Mouse (Mus musculus) hindbrain, embryonic 10.5 days (tissue): ENCODE data around the gene Lmln. TPM values are rescaled to one million over a fixed set of nuclear protein-coding genes. Genes with fewer than 3 reads are reported as not detected.

Experiments
- DNase-seq: peaks from one replicate; pipeline ENCODE4 v3.0.0-alpha.2; 2017; ENCODE audit warnings: low spot score
- H3K27ac ChIP-seq: fragments of 300-500 bp; sonication (generic); 2 replicates; pipeline ENCODE4 v1.5.1; 2016; ENCODE audit warnings: mild to moderate bottlenecking, moderate library complexity
- H3K27me3 ChIP-seq: fragments of 300-500 bp; sonication (generic); 2 replicates; pipeline ENCODE4 v1.6.1; 2016; ENCODE audit warnings: mild to moderate bottlenecking; ENCODE audit not compliant: poor library complexity, insufficient read depth, severe bottlenecking
- H3K36me3 ChIP-seq: fragments of 300-500 bp; sonication (generic); 2 replicates; pipeline ENCODE4 v1.6.1; 2016; ENCODE audit warnings: mild to moderate bottlenecking, moderate library complexity
- H3K4me1 ChIP-seq: fragments of 300-500 bp; sonication (generic); replicated peaks from 2 replicates; pipeline ENCODE4 v1.6.1; 2016; ENCODE audit warnings: mild to moderate bottlenecking
- H3K4me3 ChIP-seq: fragments of 300-500 bp; sonication (generic); 2 replicates; pipeline ENCODE4 v1.5.1; 2016; ENCODE audit warnings: mild to moderate bottlenecking, moderate library complexity
- H3K9me3 ChIP-seq: fragments of 300-500 bp; sonication (generic); 2 replicates; pipeline ENCODE4 v1.6.1; 2016; ENCODE audit warnings: mild to moderate bottlenecking, moderate library complexity
- WGBS: fragments of 180-500 bp; shearing (Covaris S2); methylation state at CpG from one replicate; pipeline ENCODE4 v1.1.7; 2016; 5-methylcytosine and 5-hydroxymethylcytosine counted together
- polyA plus RNA-seq: library from polyadenylated mRNA; unstranded; fragments of >200 nt; fragmentation: Nextera tagmentation; extraction: Ambion mirVana; gene quantifications from 2 replicates; pipeline ENCODE4 v1.2.1, GENCODE M21; 2016

The Lmln gene
- polyA plus RNA-seq, 1 experiment from 2014 or later: 4.7 TPM

DNA sequence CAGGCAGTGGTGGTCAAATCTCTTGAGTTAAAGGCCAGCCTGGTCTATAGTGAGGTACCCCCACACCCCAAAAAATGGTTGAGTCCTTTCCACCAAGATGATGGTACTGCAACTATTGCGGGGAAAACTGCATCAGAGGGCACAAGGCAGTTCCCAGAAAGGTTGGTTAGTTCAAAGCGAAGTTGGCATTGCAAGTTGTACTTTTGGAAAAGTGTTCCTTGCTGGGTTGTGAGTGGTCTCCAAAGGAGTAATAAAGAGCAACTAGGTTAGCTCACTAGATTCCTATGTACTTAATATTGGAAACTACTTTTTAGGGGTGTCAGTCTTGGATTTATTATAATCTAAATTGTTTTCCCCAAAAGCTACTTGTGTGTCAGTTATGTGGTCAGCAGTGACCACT lies 1.4 kb upstream of the Lmln start:
- Histone ChIP-seq H3K9me3 (no peaks in the 10 kb centered on the region), H3K27ac (no peak overlapping the region), H3K36me3 (peaks cover 38% of the 10 kb centered on the region), H3K4me3 (no peak overlapping the region), H3K4me1 (peaks cover 50% of the 10 kb centered on the region), H3K27me3 (no peaks in the 10 kb centered on the region)
- 68% methylated on average over 2 of the region's 2 CpGs for WGBS
- DNase-seq: no peak

DNA sequence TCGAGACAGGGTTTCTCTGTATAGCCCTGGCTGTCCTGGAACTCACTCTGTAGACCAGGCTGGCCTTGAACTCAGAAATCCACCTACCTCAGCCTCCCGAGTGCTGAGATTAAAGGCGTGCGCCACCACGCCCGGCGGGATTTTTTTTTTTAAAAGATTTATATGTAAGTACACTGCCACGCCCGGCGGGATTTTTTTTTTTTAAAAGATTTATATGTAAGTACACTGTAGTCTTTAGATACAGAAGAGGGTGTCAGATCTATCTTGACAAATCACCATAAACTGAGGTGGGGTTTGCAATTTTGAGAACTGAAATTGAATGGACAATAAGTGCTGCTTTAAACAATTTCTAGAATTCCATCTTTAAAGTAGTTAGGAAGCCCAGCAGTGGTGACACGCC lies 921 bp upstream of the Lmln start:
- Histone ChIP-seq H3K4me3 (peak overlapping the region; percentile 92), H3K9me3 (no peaks in the 10 kb centered on the region), H3K27me3 (no peaks in the 10 kb centered on the region), H3K27ac (peak overlapping the region; percentile 93), H3K36me3 (peaks cover 42% of the 10 kb centered on the region), H3K4me1 (peaks cover 50% of the 10 kb centered on the region)
- WGBS: 51% methylated on average over 11 of the region's 11 CpGs
- DNase-seq: no peak

DNA sequence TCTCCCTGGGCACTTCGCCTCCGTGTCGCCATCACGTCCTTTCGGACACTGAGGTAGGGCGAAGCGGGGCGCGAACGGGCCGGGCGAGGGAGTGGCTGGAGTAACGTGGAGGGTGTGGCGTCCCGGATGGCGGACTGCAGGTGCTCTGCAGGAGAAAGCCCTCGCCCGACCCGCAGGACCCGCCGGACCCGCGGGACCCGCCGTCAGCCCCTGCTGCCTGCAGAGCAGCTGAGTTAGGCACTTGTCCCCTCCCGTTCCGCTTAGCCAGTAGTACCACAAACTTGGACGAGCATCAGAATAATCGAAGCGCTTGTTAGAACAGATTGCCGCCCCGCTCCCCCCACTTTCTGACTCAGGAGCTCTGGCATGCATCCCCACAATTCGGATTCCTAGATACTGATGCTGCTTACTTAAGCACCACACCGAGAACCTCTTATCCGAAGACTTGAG lies 386 bp downstream of the Lmln start:
- peaks cover 53% of the 10 kb centered on the region for H3K36me3 ChIP-seq
- H3K27me3 ChIP-seq: no peaks in the 10 kb centered on the region
- peaks cover 47% of the 10 kb centered on the region for H3K4me1 ChIP-seq
- under 1% methylated on average over 35 of the region's 35 CpGs for WGBS
- H3K4me3 ChIP-seq: peak overlapping the region; percentile 92
- H3K9me3 ChIP-seq: no peaks in the 10 kb centered on the region
- DNase-seq: no peak
- peak overlapping the region; percentile 93 for H3K27ac ChIP-seq

DNA sequence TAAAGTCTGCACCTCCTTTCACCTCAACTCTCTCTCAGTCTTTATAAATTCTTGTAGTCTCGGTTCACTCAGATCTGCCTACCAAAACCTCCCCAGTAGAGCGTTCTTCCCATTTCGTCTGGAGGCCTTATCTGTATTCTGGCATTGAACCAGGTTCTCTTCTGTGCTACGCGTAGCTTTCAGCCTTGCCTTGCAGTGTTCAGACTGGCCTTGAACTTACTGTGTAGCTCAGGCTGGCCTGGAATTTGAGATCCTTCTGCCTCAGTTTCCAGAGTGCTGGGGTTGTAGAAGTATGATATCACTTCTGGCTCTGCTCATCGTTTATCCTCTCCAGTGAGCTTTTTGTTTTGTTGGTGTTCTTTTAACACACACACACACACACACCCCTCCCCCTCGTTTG lies 946 bp downstream of the Lmln start:
- no peaks in the 10 kb centered on the region for H3K27me3 ChIP-seq
- H3K9me3 ChIP-seq: no peaks in the 10 kb centered on the region
- H3K36me3 ChIP-seq: peaks cover 53% of the 10 kb centered on the region
- peak overlapping the region; percentile 93 for H3K27ac ChIP-seq
- no peak for DNase-seq
- H3K4me1 ChIP-seq: peaks cover 41% of the 10 kb centered on the region
- 35% methylated on average over 7 of the region's 7 CpGs for WGBS
- peak overlapping the region; percentile 92 for H3K4me3 ChIP-seq

DNA sequence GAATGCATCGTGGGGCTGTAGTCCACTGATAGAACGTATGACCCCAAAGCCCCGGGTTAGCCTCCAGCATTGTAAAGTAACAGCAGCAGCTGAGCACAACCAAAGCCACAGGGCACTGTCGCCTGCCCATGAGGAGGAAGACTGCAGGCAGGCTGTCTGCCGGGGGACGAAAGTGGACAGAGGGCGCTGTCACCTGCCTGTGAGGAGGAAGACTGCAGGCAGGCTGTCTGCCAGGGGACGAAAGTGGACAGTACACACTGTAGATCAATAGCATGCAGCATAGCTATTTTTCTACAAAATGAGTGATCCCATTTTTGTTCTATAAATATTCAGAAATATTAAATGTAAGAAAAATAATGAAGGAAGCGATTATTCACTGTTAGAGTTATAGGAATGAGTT lies 2.3 kb downstream of the Lmln start:
- no peak for DNase-seq
- H3K9me3 ChIP-seq: no peaks in the 10 kb centered on the region
- 71% methylated on average over 9 of the region's 9 CpGs for WGBS
- H3K36me3 ChIP-seq: peaks cover 53% of the 10 kb centered on the region
- H3K27ac ChIP-seq: no peak overlapping the region
- no peaks in the 10 kb centered on the region for H3K27me3 ChIP-seq
- no peak overlapping the region for H3K4me3 ChIP-seq
- H3K4me1 ChIP-seq: peaks cover 30% of the 10 kb centered on the region

DNA sequence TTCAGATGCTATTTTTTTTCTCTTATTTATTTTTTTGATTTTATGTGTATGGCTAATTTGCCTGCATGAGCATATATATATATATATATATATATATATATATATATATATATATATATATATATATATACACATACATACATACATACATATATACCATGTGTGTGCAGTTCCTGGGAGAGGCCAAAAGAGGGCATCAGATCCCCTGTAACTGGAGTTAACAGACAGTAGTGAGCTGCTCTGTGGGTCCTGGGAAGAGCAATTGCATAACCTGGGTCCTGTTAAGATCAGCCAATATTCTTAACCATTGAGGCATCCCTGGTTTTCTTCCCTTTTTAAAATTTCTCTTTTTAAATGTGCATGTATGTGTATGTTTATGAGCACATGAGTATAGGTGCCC lies 8.6 kb downstream of the Lmln start:
- H3K9me3 ChIP-seq: no peaks in the 10 kb centered on the region
- H3K4me1 ChIP-seq: no peaks in the 10 kb centered on the region
- H3K4me3 ChIP-seq: no peak overlapping the region
- no peak for DNase-seq
- no peak overlapping the region for H3K27ac ChIP-seq
- H3K27me3 ChIP-seq: no peaks in the 10 kb centered on the region
- H3K36me3 ChIP-seq: peaks cover 88% of the 10 kb centered on the region

DNA sequence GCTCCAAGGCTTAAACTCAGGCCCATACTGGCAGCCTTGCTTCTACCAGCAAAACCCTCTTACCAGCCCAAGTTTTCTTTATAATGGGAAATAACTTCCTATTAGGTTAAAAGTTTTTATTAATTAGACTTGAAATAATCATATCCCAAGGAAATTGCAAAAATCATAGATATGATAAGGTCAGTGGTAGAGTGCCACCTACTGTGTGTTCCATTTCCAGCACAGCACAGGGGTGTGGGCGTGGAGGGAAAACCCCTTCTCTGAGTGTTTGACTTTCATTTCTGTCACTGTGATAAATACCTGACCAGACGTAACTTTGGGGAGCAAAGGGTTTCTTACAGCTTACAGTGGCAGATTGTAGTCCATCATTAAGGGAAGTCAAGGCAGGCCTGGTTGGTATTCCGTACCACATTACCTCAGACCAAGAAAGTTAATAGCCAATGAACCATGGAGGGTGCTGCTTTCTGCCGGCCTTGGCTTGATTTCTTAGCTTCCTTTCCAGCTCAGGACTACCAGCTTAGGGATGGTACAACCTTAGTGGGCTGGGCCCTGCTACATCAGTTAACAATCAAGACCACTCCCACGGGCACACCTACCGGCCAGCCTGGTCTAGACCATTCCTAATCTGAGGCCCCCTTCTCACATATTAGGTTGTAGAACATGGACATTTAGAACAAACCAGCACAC lies 10.7 kb downstream of the Lmln start:
- DNase-seq: no peak
- H3K27ac ChIP-seq: no peak overlapping the region
- H3K4me3 ChIP-seq: no peak overlapping the region
- WGBS: 87% methylated on average over 6 of the region's 6 CpGs
- H3K4me1 ChIP-seq: no peaks in the 10 kb centered on the region
- no peaks in the 10 kb centered on the region for H3K9me3 ChIP-seq
- no peaks in the 10 kb centered on the region for H3K27me3 ChIP-seq
- H3K36me3 ChIP-seq: peaks cover 85% of the 10 kb centered on the region

DNA sequence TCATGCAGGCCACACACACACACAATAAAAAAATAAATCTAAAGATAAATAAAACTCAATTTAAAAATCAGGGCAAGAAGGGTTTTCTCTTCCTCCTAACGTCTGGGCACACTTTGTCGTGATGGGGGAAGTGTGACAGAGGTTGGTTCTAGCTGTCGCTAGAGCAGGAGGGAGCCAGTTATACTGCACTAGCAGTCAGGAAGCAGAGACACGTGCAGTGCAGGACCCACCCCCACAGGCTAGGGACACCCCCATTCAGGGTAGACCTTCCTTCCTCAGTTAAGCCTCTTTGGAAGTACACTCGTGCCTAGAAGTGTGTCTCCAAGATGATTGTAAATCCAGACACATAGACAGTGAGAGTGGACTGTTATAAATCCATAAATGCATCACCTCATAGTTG lies 12.6 kb downstream of the Lmln start:
- Histone ChIP-seq H3K36me3 (peaks cover 80% of the 10 kb centered on the region), H3K4me3 (no peak overlapping the region), H3K4me1 (no peaks in the 10 kb centered on the region), H3K9me3 (no peaks in the 10 kb centered on the region), H3K27ac (no peak overlapping the region), H3K27me3 (no peaks in the 10 kb centered on the region)
- DNase-seq: no peak
- 84% methylated on average over 5 of the region's 5 CpGs for WGBS

DNA sequence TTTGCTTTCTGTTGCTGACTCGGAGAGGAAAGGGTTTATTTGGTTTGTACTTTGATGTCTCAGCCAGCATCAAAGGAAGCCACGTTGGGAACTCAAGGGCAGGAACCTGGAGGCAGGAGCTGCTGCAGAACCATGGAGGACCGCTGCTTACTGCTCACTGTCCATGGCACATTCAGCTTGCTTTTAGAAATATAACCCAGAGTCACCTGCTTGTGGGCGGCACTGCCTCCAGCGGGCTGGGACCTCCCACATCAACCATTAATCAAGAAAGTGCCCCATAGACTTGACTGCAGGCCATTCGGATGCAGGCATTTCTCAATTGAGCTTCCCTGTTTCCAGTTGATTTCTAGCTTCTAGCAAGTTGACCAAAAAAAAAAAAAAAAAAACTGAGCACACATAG lies 13.8 kb downstream of the Lmln start:
- Histone ChIP-seq H3K36me3 (peaks cover 72% of the 10 kb centered on the region), H3K4me1 (no peaks in the 10 kb centered on the region), H3K9me3 (no peaks in the 10 kb centered on the region), H3K27ac (no peak overlapping the region), H3K4me3 (no peak overlapping the region), H3K27me3 (no peaks in the 10 kb centered on the region)
- DNase-seq: no peak
- 85% methylated on average over 6 of the region's 6 CpGs for WGBS

DNA sequence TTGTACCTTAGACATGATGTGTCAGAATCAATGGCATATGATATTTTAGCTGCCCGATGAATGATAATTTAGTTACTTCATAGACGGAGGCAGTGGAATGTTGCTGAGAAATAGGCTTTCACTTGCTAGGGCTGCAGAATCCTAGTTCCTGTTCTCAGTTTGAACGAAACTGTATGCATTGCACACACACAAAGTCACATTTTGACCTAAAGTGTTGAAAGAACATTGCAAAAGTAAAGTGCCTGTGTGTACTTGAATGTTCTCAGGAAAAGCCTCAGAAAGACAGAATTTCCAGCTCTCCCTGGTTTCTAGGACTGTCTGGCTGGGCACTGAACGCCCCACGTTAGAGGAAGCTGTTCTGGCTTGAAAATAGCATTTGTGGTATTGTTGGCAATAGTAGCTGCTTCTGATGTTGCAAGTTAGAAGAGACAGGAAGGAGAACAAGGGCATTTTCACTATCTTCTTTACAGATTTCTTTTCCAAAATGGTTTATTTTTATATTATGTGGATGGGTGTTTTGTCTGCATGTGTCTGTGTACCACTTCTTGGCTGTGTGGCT lies 14.8 kb downstream of the Lmln start:
- no peaks in the 10 kb centered on the region for H3K4me1 ChIP-seq
- H3K36me3 ChIP-seq: peaks cover 76% of the 10 kb centered on the region
- H3K4me3 ChIP-seq: no peak overlapping the region
- no peaks in the 10 kb centered on the region for H3K9me3 ChIP-seq
- DNase-seq: no peak
- WGBS: 92% methylated on average over 5 of the region's 5 CpGs
- no peaks in the 10 kb centered on the region for H3K27me3 ChIP-seq
- no peak overlapping the region for H3K27ac ChIP-seq

DNA sequence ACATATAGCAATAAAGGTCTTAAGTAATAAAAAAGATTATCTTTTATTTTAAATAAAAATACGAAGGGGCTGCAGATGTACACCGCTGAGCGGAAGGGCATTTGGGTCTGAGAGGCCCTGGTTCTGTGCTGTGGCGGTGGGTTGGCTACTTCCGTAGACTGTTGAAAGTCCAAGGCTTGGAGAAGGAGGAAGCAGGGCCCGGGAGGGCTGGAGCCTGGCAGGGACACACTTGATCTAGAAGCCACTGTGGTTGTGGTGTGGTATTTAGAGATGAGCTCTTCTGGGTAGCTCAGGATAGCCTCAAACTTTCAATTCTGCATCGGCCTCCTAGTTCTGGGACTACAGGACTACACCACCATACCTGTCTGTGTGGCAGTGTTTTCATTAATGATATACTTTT lies 17.7 kb downstream of the Lmln start:
- no peaks in the 10 kb centered on the region for H3K4me1 ChIP-seq
- DNase-seq: no peak
- no peak overlapping the region for H3K27ac ChIP-seq
- no peaks in the 10 kb centered on the region for H3K27me3 ChIP-seq
- peaks cover 72% of the 10 kb centered on the region for H3K36me3 ChIP-seq
- H3K9me3 ChIP-seq: no peaks in the 10 kb centered on the region
- WGBS: 97% methylated on average over 7 of the region's 7 CpGs
- H3K4me3 ChIP-seq: no peak overlapping the region

DNA sequence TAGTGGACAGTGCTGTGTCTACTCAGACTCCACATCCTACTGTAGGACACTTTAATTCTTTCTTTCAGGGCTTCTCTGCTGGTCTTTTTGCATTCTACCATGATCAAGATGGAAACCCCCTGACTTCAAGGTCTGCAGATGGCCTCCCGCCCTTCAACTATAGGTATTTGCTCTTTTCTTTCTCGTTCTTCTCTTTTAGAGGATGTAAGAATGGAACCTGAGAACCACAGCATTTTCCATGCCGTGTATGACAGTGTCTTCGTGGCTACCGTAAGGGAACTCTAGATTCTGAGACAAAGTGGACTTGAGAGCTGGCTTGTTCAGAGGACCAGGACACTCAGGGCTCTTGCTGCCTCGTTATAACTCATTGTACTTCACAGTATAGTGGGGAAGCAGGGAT lies 20.6 kb downstream of the Lmln start:
- no peak overlapping the region for H3K4me3 ChIP-seq
- no peak overlapping the region for H3K27ac ChIP-seq
- no peak for DNase-seq
- no peaks in the 10 kb centered on the region for H3K9me3 ChIP-seq
- 89% methylated on average over 6 of the region's 6 CpGs for WGBS
- H3K27me3 ChIP-seq: no peaks in the 10 kb centered on the region
- peaks cover 65% of the 10 kb centered on the region for H3K36me3 ChIP-seq
- H3K4me1 ChIP-seq: no peaks in the 10 kb centered on the region

DNA sequence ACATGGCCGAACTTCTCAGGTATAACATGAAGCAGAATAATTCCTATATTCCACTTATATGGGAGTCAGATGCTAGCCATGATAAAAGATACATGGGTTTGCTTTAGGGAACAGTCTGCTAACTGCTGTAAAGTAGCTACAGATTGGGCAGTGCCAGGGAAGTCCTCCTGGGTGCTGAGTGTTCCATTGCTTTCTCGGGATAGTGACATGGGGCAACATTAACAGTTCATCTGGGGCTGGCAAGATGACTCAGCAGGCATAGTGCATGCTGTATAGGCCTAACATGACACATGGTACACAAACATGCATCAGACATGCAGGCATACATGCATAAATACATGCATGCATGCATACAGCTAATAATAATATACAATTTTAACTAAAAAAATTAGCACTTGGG lies 21.7 kb downstream of the Lmln start:
- H3K4me3 ChIP-seq: no peak overlapping the region
- H3K9me3 ChIP-seq: no peaks in the 10 kb centered on the region
- WGBS: 91% methylated on average over 2 of the region's 2 CpGs
- H3K4me1 ChIP-seq: no peaks in the 10 kb centered on the region
- peaks cover 62% of the 10 kb centered on the region for H3K36me3 ChIP-seq
- DNase-seq: no peak
- no peaks in the 10 kb centered on the region for H3K27me3 ChIP-seq
- no peak overlapping the region for H3K27ac ChIP-seq

DNA sequence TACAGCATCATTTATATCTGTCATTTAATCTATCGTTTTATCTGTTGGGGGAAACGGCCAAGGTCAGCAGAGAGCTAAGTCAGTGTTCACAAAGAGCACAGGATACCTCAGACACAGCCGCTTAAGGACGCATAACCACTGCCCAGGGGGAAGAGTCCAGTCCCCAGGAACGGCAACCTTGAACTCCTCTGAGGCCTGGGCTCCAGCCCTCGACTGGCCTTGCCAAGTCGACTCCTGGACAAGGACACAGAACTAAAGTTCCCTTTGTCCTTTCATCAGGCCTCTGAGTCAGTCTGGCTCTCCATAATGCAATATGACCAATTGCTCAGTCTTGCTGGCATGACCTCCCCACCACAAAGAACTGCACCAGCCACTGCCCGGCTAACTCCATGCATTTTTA lies 23.3 kb downstream of the Lmln start:
- no peak for DNase-seq
- WGBS: 85% methylated on average over 8 of the region's 8 CpGs
- no peaks in the 10 kb centered on the region for H3K4me1 ChIP-seq
- H3K27me3 ChIP-seq: no peaks in the 10 kb centered on the region
- H3K4me3 ChIP-seq: no peak overlapping the region
- no peak overlapping the region for H3K27ac ChIP-seq
- no peaks in the 10 kb centered on the region for H3K9me3 ChIP-seq
- H3K36me3 ChIP-seq: peaks cover 74% of the 10 kb centered on the region
